13 mouse cellular contexts compared by ENCODE assay signal in the genomic region with DNA sequence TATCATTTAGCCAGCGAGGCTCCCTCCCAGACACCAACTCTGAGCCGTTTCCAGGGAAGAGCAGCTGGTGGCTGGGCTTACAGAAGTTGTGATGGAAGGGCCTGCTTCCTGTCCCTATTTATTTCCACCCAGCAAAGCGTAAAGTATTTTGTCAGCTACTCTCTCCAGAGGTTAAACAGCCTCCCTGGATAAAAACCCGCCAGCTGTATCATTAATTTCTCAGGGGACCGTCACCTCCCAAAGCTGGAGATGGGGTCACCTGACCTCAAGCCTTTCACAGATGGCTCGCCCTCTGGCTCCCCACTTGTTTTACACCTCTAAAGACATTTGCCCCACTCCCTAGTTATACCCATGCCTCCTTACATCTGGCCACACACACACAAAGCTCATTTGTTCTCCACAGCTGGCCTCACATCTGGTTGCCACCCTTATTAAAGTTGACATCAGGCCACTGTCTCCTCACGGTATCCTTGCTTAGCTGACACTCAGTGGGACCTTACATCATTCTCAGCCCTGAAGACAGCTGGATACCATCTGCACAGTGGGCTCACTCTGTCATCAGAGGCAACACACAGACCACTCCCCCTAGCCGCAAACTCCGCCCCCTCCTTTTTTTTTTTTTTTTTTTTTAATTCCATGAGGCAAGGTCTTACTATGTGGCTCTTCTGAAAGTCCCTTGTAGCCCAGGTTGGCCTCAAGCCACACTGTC. TPM values are rescaled to one million over a fixed set of nuclear protein-coding genes. Genes with fewer than 3 reads are reported as not detected.
DNase-seq lines count a peak whose midpoint lies in the region; ATAC-seq and TF ChIP-seq lines count a peak whose summit lies in the region.
"Had no signal": no experiment of that assay in that cellular context is flagged by ENCODE, and none has a peak within 500 bp of the region (broad histone marks: within the 10 kb centered on the region; RNA-seq: fewer than 3 reads in every experiment).

No protein-coding gene starts in this region.

- TF ChIP-seq POLR2A in heart, adult 2 months (IDR thresholded peaks at IDR 0.05; ENCODE audit: insufficient read depth, low read depth, low read length), result no peak

- TF ChIP-seq EP300 in heart, adult 2 months (IDR thresholded peaks at IDR 0.05; ENCODE audit: insufficient read depth, low read depth, low read length), result no peak

- H3K4me2 ChIP-seq in neural tube, embryonic 15.5 days, result no peak overlapping the region
- H3K4me2 ChIP-seq in intestine, postnatal 0 days (replicated peaks; ENCODE audit: low read depth), result no peak overlapping the region
- H3K4me2 ChIP-seq: heart, embryonic 11.5 days; neural tube, embryonic 13.5 days had no signal

- ATAC-seq in neural tube, embryonic 15.5 days (ENCODE audit: low FRiP score), result no peak
- ATAC-seq in intestine, postnatal 0 days, result peak; percentile 35; the same call in 1 of the 2 replicates
- ATAC-seq: forebrain, embryonic 14.5 days had no signal

- no peaks in the 10 kb centered on the region for H3K79me2 ChIP-seq in heart, adult 2 months (replicated peaks; ENCODE audit: control insufficient read depth, insufficient read depth, low read length)

- TF ChIP-seq CTCF in heart, adult 2 months (IDR thresholded peaks at IDR 0.05), result no peak
- no peak for TF ChIP-seq CTCF in intestine, postnatal 0 days (IDR thresholded peaks at IDR 0.05; ENCODE audit: low read depth)
- TF ChIP-seq CTCF in layer of hippocampus, adult 2 months (conservative IDR thresholded peaks at IDR 0.05), result no peak

- no peaks in the 10 kb centered on the region for H3K9me3 ChIP-seq in neural tube, embryonic 15.5 days (replicated peaks)
- no peaks in the 10 kb centered on the region for H3K9me3 ChIP-seq in intestine, postnatal 0 days (ENCODE audit: control insufficient read depth)
- H3K9me3 ChIP-seq: neural tube, embryonic 13.5 days had no signal

- intact Hi-C loops in heart, postnatal 10 days (cut with DNase I), result no loop called here
- intact Hi-C loops in heart, adult 2 months (cut with DNase I), result no loop called here

- no peak overlapping the region for H3K27ac ChIP-seq in heart, adult 2 months
- H3K27ac ChIP-seq in neural tube, embryonic 15.5 days (replicated peaks), result no peak overlapping the region
- no peak overlapping the region for H3K27ac ChIP-seq in intestine, postnatal 0 days (ENCODE audit: low read depth, low read length)
- H3K27ac ChIP-seq in layer of hippocampus, adult 2 months, result no peak overlapping the region
- H3K27ac ChIP-seq: neural tube, embryonic 13.5 days had no signal

- H3K4me1 ChIP-seq in heart, adult 2 months (ENCODE audit: control insufficient read depth, insufficient read depth, low read length), result no peaks in the 10 kb centered on the region
- peaks cover 14% of the 10 kb centered on the region; the same call in 1 of the 2 replicates for H3K4me1 ChIP-seq in neural tube, embryonic 15.5 days
- no peaks in the 10 kb centered on the region for H3K4me1 ChIP-seq in intestine, postnatal 0 days (replicated peaks; ENCODE audit: control insufficient read depth, insufficient read depth, low read length)
- H3K4me1 ChIP-seq: neural tube, embryonic 13.5 days had no signal

- 55% methylated on average over 9 of the region's 9 CpGs for WGBS in heart, adult 2 months
- WGBS in neural tube, embryonic 15.5 days, result 50% methylated on average over 9 of the region's 9 CpGs
- 63% methylated on average over 9 of the region's 9 CpGs for WGBS in intestine, postnatal 0 days

- no peaks in the 10 kb centered on the region for H3K36me3 ChIP-seq in heart, adult 2 months (ENCODE audit: control insufficient read depth, insufficient read depth, low read length)
- no peaks in the 10 kb centered on the region for H3K36me3 ChIP-seq in neural tube, embryonic 15.5 days
- H3K36me3 ChIP-seq in intestine, postnatal 0 days (ENCODE audit: control insufficient read depth, insufficient read depth), result no peaks in the 10 kb centered on the region
- H3K36me3 ChIP-seq: neural tube, embryonic 13.5 days had no signal

- DNase-seq in heart, postnatal 10 days, result peak; percentile 38 to 58
- no peak for DNase-seq in heart, adult 2 months
- peak; percentile 72 for DNase-seq in neural tube, embryonic 10.5 days (ENCODE audit: extremely low spot score, low spot score)
- no peak for DNase-seq in layer of hippocampus, adult 2 months (ENCODE audit: low spot score in 2 of 2)
- DNase-seq in thymus, adult 18-20 months, result no peak
- DNase-seq in cerebellum, postnatal 4 days (ENCODE audit: low spot score in 2 of 2), result no peak
- DNase-seq: cerebellum, adult 11 months had no signal

- no peaks in the 10 kb centered on the region for H3K27me3 ChIP-seq in heart, adult 2 months (ENCODE audit: control insufficient read depth, insufficient read depth, low read length)
- no peaks in the 10 kb centered on the region for H3K27me3 ChIP-seq in neural tube, embryonic 15.5 days (replicated peaks)
- no peaks in the 10 kb centered on the region for H3K27me3 ChIP-seq in intestine, postnatal 0 days (replicated peaks; ENCODE audit: control insufficient read depth, insufficient read depth, low read length)
- H3K27me3 ChIP-seq: neural tube, embryonic 13.5 days had no signal

- no peak overlapping the region for H3K9ac ChIP-seq in heart, adult 2 months (ENCODE audit: low read depth, low read length)
- no peak overlapping the region for H3K9ac ChIP-seq in neural tube, embryonic 15.5 days (replicated peaks)
- H3K9ac ChIP-seq in intestine, postnatal 0 days (ENCODE audit: low read depth, low read length), result no peak overlapping the region
- H3K9ac ChIP-seq: neural tube, embryonic 13.5 days had no signal

- no peak overlapping the region for H3K4me3 ChIP-seq in heart, adult 2 months
- H3K4me3 ChIP-seq in neural tube, embryonic 15.5 days (replicated peaks), result no peak overlapping the region
- no peak overlapping the region for H3K4me3 ChIP-seq in intestine, postnatal 0 days (ENCODE audit: low read depth, low read length)
- no peak overlapping the region for H3K4me3 ChIP-seq in layer of hippocampus, adult 2 months
- H3K4me3 ChIP-seq: neural tube, embryonic 13.5 days had no signal

RNA-seq across cellular contexts. Expression of a gene that starts 4.8 kb away (rescaled TPM):
- total RNA-seq in heart, postnatal 10 days (2021), result 1 to 10 TPM; 3.9 to 4.9 TPM
- 1 to 10 TPM in 1 of 2 experiments, under 1 TPM in 1; 0.89 to 1.1 TPM for total RNA-seq in heart, adult 2 months (2021)
- 0.32 and 0.72 TPM in 2 replicates for polyA plus RNA-seq in heart, adult 2 months (2012; rRNA removed)
- 2.0 and 2.8 TPM in 2 replicates for polyA plus RNA-seq in neural tube, embryonic 15.5 days (2015; fragmentation: Nextera tagmentation; extraction: Ambion mirVana)
- polyA plus RNA-seq in intestine, postnatal 0 days (2015; fragmentation: Nextera tagmentation; extraction: Ambion mirVana), result 0.94 and 1.7 TPM in 2 replicates
- 1 to 10 TPM; 2.2 to 4.6 TPM for total RNA-seq in layer of hippocampus, adult 2 months (2021)
- polyA plus RNA-seq: liver, embryonic 16.5 days had no signal

RNA-seq across cellular contexts. Expression of a gene that starts 22.7 kb away (rescaled TPM):
- 10 to 100 TPM in 1 of 2 experiments, 1 to 10 TPM in 1; 9.8 to 10.2 TPM for total RNA-seq in heart, postnatal 10 days (2021)
- total RNA-seq in heart, adult 2 months (2021), result 10 to 100 TPM in 1 of 2 experiments, 1 to 10 TPM in 1; 9.3 to 12.6 TPM
- 13.7 and 14.1 TPM in 2 replicates for polyA plus RNA-seq in heart, adult 2 months (2012; rRNA removed)
- 9.4 and 10.4 TPM in 2 replicates for polyA plus RNA-seq in neural tube, embryonic 15.5 days (2015; fragmentation: Nextera tagmentation; extraction: Ambion mirVana)
- 1.2 and 1.8 TPM in 2 replicates for polyA plus RNA-seq in intestine, postnatal 0 days (2015; fragmentation: Nextera tagmentation; extraction: Ambion mirVana)
- total RNA-seq in layer of hippocampus, adult 2 months (2021), result 10 to 100 TPM in 1 of 2 experiments, 1 to 10 TPM in 1; 9.3 to 11.3 TPM

RNA-seq across cellular contexts. Expression of a gene that starts 26.6 kb away (rescaled TPM):
- total RNA-seq in heart, postnatal 10 days (2021), result 10 to 100 TPM; 26.5 to 26.7 TPM
- 10 to 100 TPM; 28.4 to 31.9 TPM for total RNA-seq in heart, adult 2 months (2021)
- polyA plus RNA-seq in heart, adult 2 months (2012; rRNA removed), result 12.6 and 25.7 TPM in 2 replicates
- polyA plus RNA-seq in neural tube, embryonic 15.5 days (2015; fragmentation: Nextera tagmentation; extraction: Ambion mirVana), result 1.1 and 1.5 TPM in 2 replicates
- polyA plus RNA-seq in intestine, postnatal 0 days (2015; fragmentation: Nextera tagmentation; extraction: Ambion mirVana), result 0.55 and 1.0 TPM in 2 replicates
- total RNA-seq in layer of hippocampus, adult 2 months (2021), result 1 to 10 TPM; 1.6 TPM

RNA-seq across cellular contexts. Expression of a gene that starts 38.5 kb away (rescaled TPM):
- under 1 TPM; 0.74 TPM for total RNA-seq in heart, postnatal 10 days (2021)
- 1 to 10 TPM; 1.7 to 2.1 TPM for total RNA-seq in heart, adult 2 months (2021)
- polyA plus RNA-seq in heart, adult 2 months (2012; rRNA removed), result 8.7 and 16.2 TPM in 2 replicates
- 1.2 and 1.8 TPM in 2 replicates for polyA plus RNA-seq in neural tube, embryonic 15.5 days (2015; fragmentation: Nextera tagmentation; extraction: Ambion mirVana)
- 1.9 and 3.3 TPM in 2 replicates for polyA plus RNA-seq in intestine, postnatal 0 days (2015; fragmentation: Nextera tagmentation; extraction: Ambion mirVana)
- under 1 TPM; 0.28 to 0.49 TPM for total RNA-seq in layer of hippocampus, adult 2 months (2021)
- polyA plus RNA-seq: heart, embryonic 11.5 days had no signal

RNA-seq across cellular contexts. Expression of a gene that starts 40.3 kb away (rescaled TPM):
- 1 to 10 TPM in 1 of 2 experiments, under 1 TPM in 1; 0.31 to 1.2 TPM for total RNA-seq in heart, postnatal 10 days (2021)
- total RNA-seq in heart, adult 2 months (2021), result under 1 TPM; 0.23 to 0.52 TPM
- polyA plus RNA-seq in heart, adult 2 months (2012; rRNA removed), result 1.3 and 1.5 TPM in 2 replicates
- polyA plus RNA-seq in neural tube, embryonic 15.5 days (2015; fragmentation: Nextera tagmentation; extraction: Ambion mirVana), result 0.28 and 0.42 TPM in 2 replicates
- not detected in 2 replicates for polyA plus RNA-seq in intestine, postnatal 0 days (2015; fragmentation: Nextera tagmentation; extraction: Ambion mirVana)
- total RNA-seq in layer of hippocampus, adult 2 months (2021), result under 1 TPM in 1 of 2 experiments, not detected in 1; 0.18 TPM
- polyA plus RNA-seq: heart, embryonic 11.5 days; liver, embryonic 16.5 days had no signal

Comparison
In these comparisons a context has a peak if more than half of its experiments do, and no peak if none do; other contexts are left out.
1. DNase-seq: peak in heart, postnatal 10 days (2 of 2) and neural tube, embryonic 10.5 days (single experiment); none in heart, adult 2 months (0 of 2), layer of hippocampus, adult 2 months (0 of 2), thymus, adult 18-20 months (0 of 2) and cerebellum, postnatal 4 days (0 of 2).
2. RNA of a gene that starts 26.6 kb away (total RNA-seq): 28.4 to 31.9 TPM in heart, adult 2 months and 26.5 to 26.7 TPM in heart, postnatal 10 days; 1.6 TPM in layer of hippocampus, adult 2 months; every median in the first group is over 10 times any median in the second.